Mouse (Mus musculus) hindbrain, embryonic 10.5 days (tissue): Measurements from ENCODE around the gene Pigt. TPM values are rescaled to one million over a fixed set of nuclear protein-coding genes. Genes with fewer than 3 reads are reported as not detected.
A peak's percentile ranks its signal among the peaks of the same experiment; 100 is the strongest.

ENCODE experiments used
- DNase-seq: peaks from one replicate; pipeline ENCODE4 v3.0.0-alpha.2; 2017; ENCODE audit warnings: low spot score
- H3K27ac ChIP-seq: fragments of 300-500 bp; sonication (generic); 2 replicates; pipeline ENCODE4 v1.5.1; 2016; ENCODE audit warnings: mild to moderate bottlenecking, moderate library complexity
- H3K27me3 ChIP-seq: fragments of 300-500 bp; sonication (generic); 2 replicates; pipeline ENCODE4 v1.6.1; 2016; ENCODE audit warnings: mild to moderate bottlenecking; ENCODE audit not compliant: poor library complexity, insufficient read depth, severe bottlenecking
- H3K36me3 ChIP-seq: fragments of 300-500 bp; sonication (generic); 2 replicates; pipeline ENCODE4 v1.6.1; 2016; ENCODE audit warnings: mild to moderate bottlenecking, moderate library complexity
- H3K4me1 ChIP-seq: fragments of 300-500 bp; sonication (generic); replicated peaks from 2 replicates; pipeline ENCODE4 v1.6.1; 2016; ENCODE audit warnings: mild to moderate bottlenecking
- H3K4me3 ChIP-seq: fragments of 300-500 bp; sonication (generic); 2 replicates; pipeline ENCODE4 v1.5.1; 2016; ENCODE audit warnings: mild to moderate bottlenecking, moderate library complexity
- H3K9me3 ChIP-seq: fragments of 300-500 bp; sonication (generic); 2 replicates; pipeline ENCODE4 v1.6.1; 2016; ENCODE audit warnings: mild to moderate bottlenecking, moderate library complexity
- WGBS: fragments of 180-500 bp; shearing (Covaris S2); methylation state at CpG from one replicate; pipeline ENCODE4 v1.1.7; 2016; 5-methylcytosine and 5-hydroxymethylcytosine counted together
- polyA plus RNA-seq: library from polyadenylated mRNA; unstranded; fragments of >200 nt; fragmentation: Nextera tagmentation; extraction: Ambion mirVana; gene quantifications from 2 replicates; pipeline ENCODE4 v1.2.1, GENCODE M21; 2016

Pigt gene
- polyA plus RNA-seq, 1 experiment from 2014 or later: 48.8 TPM

DNA sequence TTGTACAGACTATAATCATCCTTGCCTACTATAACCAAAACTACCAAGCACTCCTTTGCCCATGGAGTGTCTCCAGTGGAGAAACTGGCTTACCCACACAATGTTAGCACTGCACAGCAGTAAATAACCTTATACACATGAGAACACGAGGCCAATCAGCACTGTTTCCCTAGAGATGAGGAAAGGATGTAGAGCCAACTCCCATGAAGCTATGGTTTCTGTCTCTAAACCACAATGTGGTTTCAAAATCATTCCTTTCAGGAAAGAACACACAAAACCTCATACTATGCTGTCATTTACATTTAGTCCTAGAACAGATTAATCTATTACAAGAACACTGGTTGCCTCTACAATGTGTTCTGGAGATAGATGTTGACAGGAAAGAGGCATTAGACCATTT lies 989 bp upstream of the Pigt start:
- Histone ChIP-seq H3K4me1 (peaks cover 21% of the 10 kb centered on the region), H3K27ac (no peak overlapping the region), H3K36me3 (peaks cover 22% of the 10 kb centered on the region), H3K9me3 (no peaks in the 10 kb centered on the region), H3K27me3 (no peaks in the 10 kb centered on the region), H3K4me3 (peak overlapping the region; percentile 90; the same call in 1 of the 2 replicates)
- 70% methylated on average over 1 of the region's 1 CpGs for WGBS
- DNase-seq: no peak

DNA sequence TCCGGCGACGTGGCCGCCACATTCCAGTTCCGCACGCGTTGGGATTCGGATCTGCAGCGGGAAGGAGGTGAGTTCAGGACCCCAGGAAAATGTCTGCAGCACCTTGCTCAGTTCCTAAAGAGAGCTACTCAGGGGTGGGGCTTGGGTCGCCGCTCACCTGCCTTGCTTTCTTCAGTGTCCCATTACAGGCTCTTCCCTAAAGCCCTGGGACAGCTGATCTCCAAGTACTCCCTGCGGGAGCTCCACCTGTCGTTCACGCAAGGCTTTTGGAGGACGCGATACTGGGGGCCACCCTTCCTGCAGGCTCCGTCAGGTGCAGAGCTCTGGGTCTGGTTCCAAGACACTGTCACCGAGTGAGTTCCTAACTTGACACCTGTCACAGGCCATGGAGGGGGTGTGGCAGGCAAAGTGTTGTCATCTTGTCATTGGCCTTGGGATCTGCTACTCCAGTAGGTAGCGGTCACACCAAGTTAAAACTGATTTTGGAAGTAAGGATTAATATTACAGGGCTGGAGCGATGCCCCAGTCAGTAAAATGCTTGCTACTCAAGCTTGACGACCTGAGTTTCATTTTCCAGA lies 460 bp downstream of the Pigt start:
- Histone ChIP-seq H3K4me3 (peak overlapping the region; percentile 90), H3K4me1 (peaks cover 21% of the 10 kb centered on the region), H3K36me3 (peaks cover 37% of the 10 kb centered on the region), H3K27ac (peak overlapping the region; percentile 88), H3K9me3 (no peaks in the 10 kb centered on the region), H3K27me3 (no peaks in the 10 kb centered on the region)
- 6% methylated on average over 21 of the region's 21 CpGs for WGBS
- DNase-seq: no peak

DNA sequence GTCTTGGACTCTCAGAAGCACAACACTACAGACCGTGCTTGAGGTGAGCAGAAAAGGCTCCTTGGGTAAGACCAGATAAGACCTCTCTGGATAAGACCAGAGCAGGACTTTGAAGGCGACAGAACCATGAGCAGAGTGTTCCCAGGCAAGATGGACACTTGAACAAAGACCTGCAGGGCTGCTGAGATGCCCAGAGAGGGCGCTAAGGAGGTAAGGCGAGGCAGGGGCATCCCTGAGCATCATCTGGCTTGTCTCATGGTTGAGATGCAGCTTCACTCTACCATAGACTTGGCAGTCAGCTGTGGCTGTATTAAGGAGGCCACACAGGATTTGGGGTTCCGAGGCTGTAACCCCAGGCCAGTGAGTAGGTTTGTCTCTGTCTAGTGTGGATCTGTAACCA lies 2.0 kb downstream of the Pigt start:
- 73% methylated on average over 5 of the region's 5 CpGs for WGBS
- H3K4me1 ChIP-seq: peaks cover 19% of the 10 kb centered on the region
- DNase-seq: no peak
- H3K4me3 ChIP-seq: no peak overlapping the region
- H3K9me3 ChIP-seq: peaks cover 5% of the 10 kb centered on the region
- no peak overlapping the region for H3K27ac ChIP-seq
- no peaks in the 10 kb centered on the region for H3K27me3 ChIP-seq
- peaks cover 52% of the 10 kb centered on the region for H3K36me3 ChIP-seq

DNA sequence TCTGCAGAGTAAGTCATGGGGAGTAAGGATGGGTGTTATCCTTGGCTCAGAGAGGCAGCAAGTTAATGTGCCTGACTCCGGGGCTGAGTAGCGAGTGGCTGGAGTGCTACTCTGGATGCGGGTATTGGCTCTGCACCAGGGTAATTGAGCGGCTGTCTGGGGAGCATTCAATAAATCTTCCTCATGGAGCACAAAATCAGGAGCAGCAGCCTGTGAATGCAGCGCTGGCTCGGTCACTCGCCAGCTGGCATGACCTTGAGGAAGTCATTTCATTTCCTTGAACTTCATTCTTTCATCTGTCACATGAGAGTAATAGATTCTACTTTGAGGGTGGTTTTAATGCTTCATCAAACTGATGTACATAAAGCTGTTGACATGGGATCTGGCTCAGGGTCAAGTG lies 3.2 kb downstream of the Pigt start:
- 97% methylated on average over 7 of the region's 7 CpGs for WGBS
- H3K9me3 ChIP-seq: peaks cover 14% of the 10 kb centered on the region
- H3K4me3 ChIP-seq: no peak overlapping the region
- no peaks in the 10 kb centered on the region for H3K27me3 ChIP-seq
- H3K4me1 ChIP-seq: peaks cover 19% of the 10 kb centered on the region
- no peak overlapping the region for H3K27ac ChIP-seq
- peaks cover 64% of the 10 kb centered on the region for H3K36me3 ChIP-seq
- no peak for DNase-seq

DNA sequence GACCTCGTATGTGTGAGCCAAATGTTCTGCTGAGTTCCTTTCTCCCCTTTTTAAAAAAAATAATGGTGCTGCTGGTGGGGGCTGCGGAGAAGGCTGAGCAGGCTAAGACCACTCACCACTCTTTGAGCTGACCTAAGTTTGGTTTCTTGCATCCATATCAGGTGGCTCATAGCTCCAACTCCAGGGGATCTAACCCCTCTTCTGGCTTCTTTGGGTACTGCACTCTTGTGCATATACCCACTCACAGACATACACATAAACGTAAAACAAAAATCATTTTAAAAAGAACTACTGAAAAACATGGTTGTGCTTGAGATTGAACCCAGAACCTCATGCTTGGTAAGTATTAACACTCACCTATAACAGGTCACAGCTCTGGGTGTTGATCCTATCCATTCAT lies 7.6 kb downstream of the Pigt start:
- 93% methylated on average over 3 of the region's 3 CpGs for WGBS
- DNase-seq: no peak
- H3K27me3 ChIP-seq: no peaks in the 10 kb centered on the region
- H3K4me3 ChIP-seq: no peak overlapping the region
- no peak overlapping the region for H3K27ac ChIP-seq
- no peaks in the 10 kb centered on the region for H3K4me1 ChIP-seq
- H3K36me3 ChIP-seq: peaks cover 77% of the 10 kb centered on the region
- H3K9me3 ChIP-seq: peaks cover 14% of the 10 kb centered on the region

DNA sequence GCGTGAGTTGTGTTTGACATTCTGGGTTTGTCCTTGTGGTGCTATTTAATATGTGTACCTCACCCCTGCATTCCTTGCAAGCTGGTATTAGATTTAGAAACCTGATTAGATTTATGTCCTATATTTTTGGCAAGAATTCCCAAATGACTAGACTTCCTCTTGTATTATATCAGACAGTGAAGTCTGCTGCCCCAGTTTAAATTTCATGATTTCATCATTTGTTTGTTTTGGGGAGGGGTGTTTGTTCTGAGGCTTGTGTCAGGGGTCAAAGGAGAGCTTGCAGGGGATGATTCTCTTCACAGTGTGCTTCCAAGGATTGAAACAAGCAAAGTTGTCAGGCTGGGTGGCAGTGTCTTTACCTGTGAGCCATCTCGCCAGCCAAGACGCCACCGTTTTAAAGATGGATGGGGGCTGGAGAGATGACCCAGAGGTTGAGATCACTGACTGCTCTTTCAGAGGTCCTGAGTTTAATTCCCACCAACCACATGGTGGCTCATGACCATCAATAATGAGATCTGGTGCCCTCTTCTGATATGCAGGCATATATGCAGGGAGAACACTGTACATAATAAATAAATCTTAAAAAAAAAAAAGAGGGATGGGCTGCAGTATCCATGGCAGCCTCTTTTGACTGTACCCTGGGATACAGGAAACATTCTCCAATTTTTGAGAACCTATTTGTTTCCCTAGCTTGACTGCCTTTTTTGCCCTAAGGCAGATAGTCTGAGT lies 8.5 kb downstream of the Pigt start:
- no peak overlapping the region for H3K27ac ChIP-seq
- 91% methylated on average over 4 of the region's 4 CpGs for WGBS
- H3K36me3 ChIP-seq: peaks cover 69% of the 10 kb centered on the region
- no peaks in the 10 kb centered on the region for H3K27me3 ChIP-seq
- no peak overlapping the region for H3K4me3 ChIP-seq
- H3K4me1 ChIP-seq: no peaks in the 10 kb centered on the region
- no peak for DNase-seq
- H3K9me3 ChIP-seq: peaks cover 14% of the 10 kb centered on the region

DNA sequence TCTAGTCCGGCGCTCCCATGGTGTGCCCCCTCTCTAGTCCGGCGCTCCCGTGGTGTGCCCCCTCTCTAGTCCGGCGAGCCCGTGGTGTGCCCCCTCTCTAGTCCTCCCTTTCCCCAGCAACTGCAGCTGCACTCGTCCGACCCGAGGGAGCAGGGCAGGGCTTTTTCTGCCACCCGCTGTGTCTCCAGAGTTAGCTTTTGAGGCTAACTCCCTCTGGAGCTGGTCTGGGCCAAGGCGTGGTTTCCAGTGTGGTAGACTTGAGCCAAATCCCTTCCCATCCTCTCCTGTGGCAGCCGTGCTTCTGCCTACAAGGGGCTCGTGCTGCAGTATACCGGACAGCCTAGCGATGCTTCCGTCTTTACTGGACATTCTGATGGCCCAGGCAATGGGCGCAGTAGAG lies 10.5 kb downstream of the Pigt start:
- H3K4me1 ChIP-seq: no peaks in the 10 kb centered on the region
- H3K36me3 ChIP-seq: peaks cover 48% of the 10 kb centered on the region
- no peak overlapping the region for H3K4me3 ChIP-seq
- 83% methylated on average over 19 of the region's 19 CpGs for WGBS
- H3K9me3 ChIP-seq: peaks cover 14% of the 10 kb centered on the region
- no peaks in the 10 kb centered on the region for H3K27me3 ChIP-seq
- DNase-seq: no peak
- H3K27ac ChIP-seq: no peak overlapping the region

DNA sequence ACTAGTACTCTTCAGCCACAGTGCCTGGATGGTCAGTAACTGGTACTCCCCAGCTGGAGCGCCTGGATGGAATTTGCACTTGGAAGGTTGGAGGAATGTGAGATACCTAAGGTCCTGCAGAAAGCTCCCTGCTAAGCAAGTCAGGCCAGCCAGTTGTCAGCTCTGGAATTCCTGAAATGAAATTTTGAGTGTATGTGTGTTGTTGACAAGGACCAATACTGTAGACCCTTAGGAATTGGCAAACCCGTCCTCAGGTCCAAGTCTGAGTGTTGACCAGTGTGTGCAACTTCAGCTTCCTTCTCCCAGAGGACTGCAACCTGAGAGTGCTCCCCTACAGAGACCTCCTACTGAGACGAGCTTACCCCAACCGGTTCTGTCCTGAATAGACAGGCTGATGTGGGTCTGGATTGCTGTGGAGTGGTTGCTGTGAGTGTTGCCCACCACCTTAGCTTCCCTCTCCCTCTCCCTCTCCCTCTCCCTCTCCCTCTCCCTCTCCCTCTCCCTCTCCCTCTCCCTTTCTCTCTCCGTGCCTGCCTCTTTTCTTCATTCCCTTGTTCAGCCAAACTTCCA lies 13.4 kb downstream of the Pigt start:
- Histone ChIP-seq H3K27me3 (no peaks in the 10 kb centered on the region), H3K36me3 (peaks cover 20% of the 10 kb centered on the region), H3K27ac (no peak overlapping the region), H3K9me3 (no peaks in the 10 kb centered on the region), H3K4me1 (no peaks in the 10 kb centered on the region), H3K4me3 (no peak overlapping the region)
- 44% methylated on average over 5 of the region's 5 CpGs for WGBS
- no peak for DNase-seq

DNA sequence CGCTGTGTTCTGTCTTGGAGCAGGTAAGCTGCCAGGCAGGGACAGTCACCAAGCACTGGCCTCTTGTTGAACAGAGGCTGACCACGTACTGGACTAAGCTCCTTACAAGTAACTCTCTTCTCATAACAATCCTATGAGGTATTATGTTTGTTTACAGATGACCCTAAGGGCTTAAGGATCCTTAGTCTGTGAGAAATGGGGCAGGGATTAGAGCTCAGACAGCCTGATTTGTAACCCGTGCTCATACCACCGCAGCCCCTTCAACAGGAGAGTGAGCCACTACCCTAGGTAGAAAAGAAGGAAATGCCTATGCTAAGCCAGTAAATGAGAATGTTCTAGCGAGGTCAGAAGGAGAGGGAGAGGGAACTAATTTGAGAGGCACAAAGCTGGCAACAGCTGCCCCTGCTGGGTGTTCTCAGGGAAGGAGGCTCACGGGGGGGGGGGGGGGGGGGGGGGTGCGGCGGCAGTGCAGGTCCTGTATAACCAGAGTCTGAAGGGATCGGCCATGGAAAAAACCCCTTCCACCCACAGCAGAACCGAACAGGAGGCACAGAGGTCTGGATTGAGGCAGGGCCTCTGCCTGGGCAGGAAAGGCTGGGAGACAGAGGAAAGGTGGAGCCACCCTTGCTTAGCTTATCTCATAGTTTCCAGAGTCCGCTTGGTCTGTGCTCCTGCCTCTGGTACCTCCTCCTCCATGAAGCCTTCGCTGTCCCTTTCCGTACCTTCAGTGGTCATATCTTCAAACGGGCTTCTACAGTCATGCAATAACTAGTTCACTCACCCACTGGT lies 15.0 kb downstream of the Pigt start:
- Histone ChIP-seq H3K27ac (no peak overlapping the region), H3K27me3 (no peaks in the 10 kb centered on the region), H3K4me1 (no peaks in the 10 kb centered on the region), H3K4me3 (no peak overlapping the region), H3K36me3 (peaks cover 4% of the 10 kb centered on the region), H3K9me3 (no peaks in the 10 kb centered on the region)
- no peak for DNase-seq
- WGBS: 71% methylated on average over 14 of the region's 14 CpGs

DNA sequence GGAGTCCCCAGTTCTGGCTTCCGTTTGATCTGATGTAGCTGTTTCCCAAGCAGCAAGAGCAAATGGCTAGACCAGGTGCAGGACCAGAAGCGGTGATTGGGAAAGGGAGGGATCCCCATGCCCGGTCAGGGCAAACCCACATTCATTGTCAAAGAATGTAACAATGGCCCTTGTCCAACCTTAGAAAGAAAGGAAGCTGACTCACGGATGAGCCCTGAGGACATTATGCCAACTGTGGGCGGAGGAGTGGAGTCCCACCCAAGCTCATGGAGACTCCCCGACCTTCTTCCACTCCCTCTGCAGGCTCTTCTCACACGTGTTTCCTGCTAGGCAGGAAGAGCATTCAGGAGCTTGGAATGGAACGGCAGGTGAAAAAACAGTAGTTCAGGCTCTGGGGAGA lies 16.1 kb downstream of the Pigt start:
- H3K36me3 ChIP-seq: no peaks in the 10 kb centered on the region
- H3K27me3 ChIP-seq: no peaks in the 10 kb centered on the region
- WGBS: 76% methylated on average over 8 of the region's 8 CpGs
- DNase-seq: no peak
- H3K4me1 ChIP-seq: no peaks in the 10 kb centered on the region
- H3K4me3 ChIP-seq: no peak overlapping the region
- no peaks in the 10 kb centered on the region for H3K9me3 ChIP-seq
- no peak overlapping the region for H3K27ac ChIP-seq

DNA sequence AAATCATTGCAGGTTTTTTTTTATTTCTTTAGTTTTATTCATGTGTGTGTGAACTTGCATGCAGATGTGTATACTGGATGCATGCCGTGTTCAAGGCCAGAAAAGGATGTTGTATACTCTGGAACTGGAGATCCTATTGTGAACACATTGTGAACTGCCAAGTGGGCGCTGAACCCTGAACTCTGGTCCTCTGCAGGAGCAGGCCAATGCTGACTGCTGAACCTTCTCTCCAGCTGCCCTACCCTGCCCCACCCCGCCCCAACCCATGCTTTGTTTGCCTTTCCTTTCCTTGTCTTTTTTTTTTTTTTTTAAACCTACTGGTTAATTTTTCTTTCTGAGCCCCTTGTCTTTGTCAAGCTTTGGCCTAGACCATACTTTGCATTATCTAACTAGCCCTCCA lies 17.6 kb downstream of the Pigt start:
- Histone ChIP-seq H3K4me1 (no peaks in the 10 kb centered on the region), H3K4me3 (no peak overlapping the region), H3K27ac (no peak overlapping the region), H3K9me3 (no peaks in the 10 kb centered on the region), H3K36me3 (no peaks in the 10 kb centered on the region), H3K27me3 (no peaks in the 10 kb centered on the region)
- WGBS: 76% methylated on average over 3 of the region's 3 CpGs
- DNase-seq: no peak

DNA sequence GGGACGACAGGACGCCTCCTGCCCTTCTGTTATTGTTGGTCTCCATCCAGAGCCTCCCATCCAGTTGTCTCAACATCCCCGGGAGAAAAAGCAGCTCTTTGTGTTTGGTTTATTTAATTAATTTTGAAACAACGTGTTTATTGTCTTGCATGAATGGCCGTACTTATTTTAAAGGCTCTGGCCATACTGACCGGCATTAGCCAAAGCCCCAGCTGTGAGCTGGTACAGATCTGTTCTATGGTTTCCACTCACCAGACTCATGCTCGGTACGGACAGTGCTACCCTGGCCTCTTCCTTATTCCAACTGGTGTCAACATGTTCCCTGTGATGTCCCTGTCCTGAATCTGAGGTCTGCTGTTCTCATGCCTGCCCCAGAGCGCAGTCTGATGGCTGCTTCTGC lies 18.6 kb downstream of the Pigt start:
- no peak overlapping the region for H3K4me3 ChIP-seq

DNA sequence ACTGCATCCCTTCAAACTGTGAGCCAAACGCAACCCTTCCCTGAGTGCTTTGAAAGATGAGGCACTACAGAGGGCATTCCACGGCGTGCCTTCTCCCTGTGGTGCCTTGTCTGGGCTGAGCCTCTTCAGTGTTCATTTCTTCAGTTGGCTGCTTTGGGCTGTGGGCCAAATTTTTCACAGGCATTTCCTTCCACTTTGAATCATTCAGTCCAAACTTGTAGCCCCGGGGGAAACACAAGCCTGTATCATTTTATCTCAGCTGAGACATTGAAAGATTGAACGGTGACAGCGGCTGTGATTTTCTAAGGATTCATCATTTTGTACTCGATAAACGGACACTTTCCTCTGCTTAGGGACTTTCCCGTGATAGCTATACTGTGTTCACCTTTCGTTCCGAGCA lies 19.3 kb downstream of the Pigt start:
- no peaks in the 10 kb centered on the region; the same call in 1 of the 2 replicates for H3K4me1 ChIP-seq
- H3K27me3 ChIP-seq: 0 out of 2 replicates have a peak, but pooled peaks cover under 1% of the 10 kb centered on the region
- DNase-seq: no peak
- H3K9me3 ChIP-seq: no peaks in the 10 kb centered on the region
- H3K4me3 ChIP-seq: no peak overlapping the region
- H3K36me3 ChIP-seq: no peaks in the 10 kb centered on the region
- WGBS: 91% methylated on average over 11 of the region's 11 CpGs
- H3K27ac ChIP-seq: no peak overlapping the region

More for the DNA sequence above, 18.6 kb downstream of the Pigt start:
- Histone ChIP-seq H3K36me3 (no peaks in the 10 kb centered on the region), H3K4me1 (no peaks in the 10 kb centered on the region; the same call in 1 of the 2 replicates), H3K27ac (no peak overlapping the region), H3K9me3 (no peaks in the 10 kb centered on the region), H3K27me3 (no peaks in the 10 kb centered on the region)
- whole genome bisulfite sequencing: 82% methylated on average over 9 of the region's 9 CpGs
- no peak for DNase-seq
